Mouse (Mus musculus) kidney, postnatal 36 days (tissue): ENCODE measurements around the gene Uba1.
A peak's percentile ranks its signal among the peaks of the same experiment; 100 is the strongest.

Experiments
- DNase-seq, 2 experiments: peaks; one replicate each; pipeline ENCODE4 v3.0.0; 2021 to 2022; ENCODE audit warnings: mixed read lengths in 2 of 2

The Uba1 gene

DNA sequence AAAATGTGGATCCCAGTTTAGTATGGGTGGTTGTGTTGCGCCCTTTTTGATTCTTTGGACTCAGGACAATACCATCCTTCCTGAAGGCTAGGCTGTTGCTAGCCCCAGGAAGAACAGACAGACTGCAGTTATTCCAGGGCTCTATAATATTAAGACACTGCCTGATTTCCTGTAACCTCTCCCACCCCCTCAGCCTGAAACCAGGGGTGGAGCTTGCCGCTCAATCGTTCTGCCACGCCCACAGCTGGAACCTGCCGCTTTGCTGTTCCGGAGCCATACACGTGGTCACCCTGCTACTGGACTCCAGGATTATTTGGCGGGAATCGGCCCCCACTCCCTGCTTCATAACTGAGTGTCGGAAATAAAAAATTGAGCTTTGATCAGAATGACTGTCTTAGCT is 71.9 kb downstream of the Uba1 start:
- peak; percentile 4 to 21 for DNase-seq
